8 mouse cellular contexts compared by ENCODE assay signal in the genomic region with DNA sequence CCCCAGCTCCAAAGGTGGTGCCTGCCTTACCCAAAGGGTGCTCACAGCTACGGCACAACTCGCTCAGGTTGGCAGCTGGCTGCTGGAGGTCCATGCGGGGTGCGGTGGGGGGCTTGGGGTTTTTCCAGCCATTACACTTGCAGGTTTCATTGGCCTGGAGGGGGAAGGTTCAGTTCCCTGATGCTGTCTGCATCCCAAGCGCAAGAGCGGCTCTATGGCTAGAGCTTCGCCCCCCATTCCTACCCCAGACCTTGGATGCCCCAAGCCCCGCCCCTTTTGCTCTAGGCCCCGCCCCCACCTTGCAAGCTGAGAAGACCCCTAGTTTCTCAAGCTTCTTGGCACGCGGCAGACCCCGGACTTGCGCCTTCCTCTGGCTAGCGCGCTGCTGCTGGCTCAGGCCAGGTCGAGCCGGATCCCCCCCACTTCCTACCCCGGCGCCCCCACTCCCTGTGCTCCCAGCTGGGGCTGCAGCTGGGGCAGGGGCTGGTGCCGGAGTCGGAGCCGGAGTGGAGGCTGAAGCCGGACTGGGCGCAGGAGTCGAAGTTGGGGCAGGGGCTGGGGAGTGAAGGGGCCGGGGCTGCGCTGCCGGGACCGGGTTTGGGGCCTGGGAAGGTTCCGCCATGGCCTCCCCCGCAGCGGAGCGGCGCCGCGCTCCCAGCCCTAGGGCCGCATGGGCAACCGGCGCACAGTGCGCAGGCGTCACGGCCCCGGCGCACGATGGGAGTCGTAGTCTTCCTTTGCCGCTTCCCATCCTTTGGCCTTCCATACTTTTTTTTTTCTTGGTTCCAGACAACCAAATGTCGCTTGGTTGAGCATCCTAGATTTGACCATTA. TPM values are rescaled to one million over a fixed set of nuclear protein-coding genes. Genes with fewer than 3 reads are reported as not detected.
A peak's percentile ranks its signal among the peaks of the same experiment; 100 is the strongest.
DNase-seq lines count a peak whose midpoint lies in the region; ATAC-seq and TF ChIP-seq lines count a peak whose summit lies in the region.

A gene (minus strand): TSS at position 683 of the 833 bp plus-strand sequence.

- peak within 1 kb of the TSS; percentile 78 for H3K4me2 ChIP-seq in heart, embryonic 12.5 days
- H3K4me2 ChIP-seq in kidney, postnatal 0 days (ENCODE audit: low read length) = peak within 1 kb of the TSS; percentile 89
- H3K4me2 ChIP-seq in liver, embryonic 13.5 days = peak within 1 kb of the TSS; percentile 97
- peak within 1 kb of the TSS; percentile 79 for H3K4me2 ChIP-seq in neural tube, embryonic 12.5 days (replicated peaks)

- H3K27me3 ChIP-seq in heart, embryonic 12.5 days (replicated peaks) = no peaks in the 10 kb centered on the region
- H3K27me3 ChIP-seq in kidney, postnatal 0 days (ENCODE audit: insufficient read depth, low read length) = no peaks in the 10 kb centered on the region
- no peaks in the 10 kb centered on the region for H3K27me3 ChIP-seq in liver, embryonic 13.5 days
- no peaks in the 10 kb centered on the region for H3K27me3 ChIP-seq in neural tube, embryonic 12.5 days (replicated peaks)

- 2% methylated on average over 43 of the region's 48 CpGs for WGBS in heart, embryonic 12.5 days
- 1% methylated on average over 47 of the region's 48 CpGs for WGBS in kidney, postnatal 0 days
- 2% methylated on average over 48 of the region's 48 CpGs for WGBS in liver, embryonic 13.5 days (ENCODE audit: insufficient replicate concordance)
- 3% methylated on average over 48 of the region's 48 CpGs for WGBS in neural tube, embryonic 12.5 days

- H3K9me3 ChIP-seq in heart, embryonic 12.5 days (replicated peaks) = no peaks in the 10 kb centered on the region
- H3K9me3 ChIP-seq in kidney, postnatal 0 days (replicated peaks; ENCODE audit: low read length) = no peaks in the 10 kb centered on the region
- no peaks in the 10 kb centered on the region for H3K9me3 ChIP-seq in liver, embryonic 13.5 days (replicated peaks)
- H3K9me3 ChIP-seq in neural tube, embryonic 12.5 days = no peaks in the 10 kb centered on the region

- H3K4me1 ChIP-seq in heart, embryonic 12.5 days (replicated peaks) = peaks cover 29% of the 10 kb centered on the region
- peaks cover 19% of the 10 kb centered on the region; the same call in 1 of the 2 replicates for H3K4me1 ChIP-seq in kidney, postnatal 0 days (replicated peaks; ENCODE audit: insufficient read depth, low read length)
- peaks cover 52% of the 10 kb centered on the region for H3K4me1 ChIP-seq in liver, embryonic 13.5 days (replicated peaks)
- H3K4me1 ChIP-seq in neural tube, embryonic 12.5 days = peaks cover 19% of the 10 kb centered on the region

- peak within 1 kb of the TSS; percentile 76 for H3K27ac ChIP-seq in heart, embryonic 12.5 days (ENCODE audit: poor library complexity, severe bottlenecking)
- H3K27ac ChIP-seq in kidney, postnatal 0 days = peak within 1 kb of the TSS; percentile 70
- H3K27ac ChIP-seq in liver, embryonic 13.5 days = peak within 1 kb of the TSS; percentile 87
- H3K27ac ChIP-seq in neural tube, embryonic 12.5 days = peak within 1 kb of the TSS; percentile 53; the same call in 1 of the 2 replicates

- peak within 1 kb of the TSS; percentile 98 for H3K4me3 ChIP-seq in heart, embryonic 12.5 days
- peak within 1 kb of the TSS; percentile 86 for H3K4me3 ChIP-seq in kidney, postnatal 0 days (replicated peaks; ENCODE audit: low read depth, low read length)
- H3K4me3 ChIP-seq in liver, embryonic 13.5 days (replicated peaks) = peak within 1 kb of the TSS; percentile 79
- H3K4me3 ChIP-seq in neural tube, embryonic 12.5 days = peak within 1 kb of the TSS; percentile 98

- H3K9ac ChIP-seq in heart, embryonic 12.5 days = peak within 1 kb of the TSS; percentile 95
- H3K9ac ChIP-seq in kidney, postnatal 0 days (ENCODE audit: low read depth, low read length) = peak within 1 kb of the TSS; percentile 87
- peak within 1 kb of the TSS; percentile 87 for H3K9ac ChIP-seq in liver, embryonic 13.5 days
- H3K9ac ChIP-seq in neural tube, embryonic 12.5 days = peak within 1 kb of the TSS; percentile 90

- peak; percentile 51; the same call in 1 of the 2 replicates for ATAC-seq in erythroblast, adult 5-6 weeks (replicated peaks; ENCODE audit: low FRiP score, poor library complexity, severe bottlenecking)
- peak; percentile 84 for ATAC-seq in heart, embryonic 12.5 days (ENCODE audit: insufficient number of reproducible peaks, low FRiP score)
- ATAC-seq in kidney, postnatal 0 days (replicated peaks; ENCODE audit: low FRiP score, low read depth) = peak; percentile 79
- ATAC-seq in liver, embryonic 13.5 days (ENCODE audit: low read depth) = peak; percentile 60
- ATAC-seq in neural tube, embryonic 12.5 days (ENCODE audit: low FRiP score, low read depth) = peak; percentile 89

- no peak for TF ChIP-seq CTCF in kidney, postnatal 0 days (IDR thresholded peaks at IDR 0.05; ENCODE audit: low read depth)

- DNase-seq in CD4-positive helper T cell, adult 2 months (ENCODE audit: low read depth, low spot score) = peak; percentile 70
- peak; percentile 94 for DNase-seq in brain, adult 2 months (ENCODE audit: low read depth, low spot score)
- peak; percentile 92 for DNase-seq in kidney, postnatal 0 days (ENCODE audit: low spot score)
- DNase-seq in liver, embryonic 13.5 days = peak; percentile 70
- DNase-seq in testis, postnatal 10 days (ENCODE audit: low spot score) = peak; percentile 90

- peaks cover 62% of the 10 kb centered on the region for H3K36me3 ChIP-seq in heart, embryonic 12.5 days
- H3K36me3 ChIP-seq in kidney, postnatal 0 days (ENCODE audit: insufficient read depth, low read length) = peaks cover 40% of the 10 kb centered on the region
- H3K36me3 ChIP-seq in liver, embryonic 13.5 days = peaks cover 62% of the 10 kb centered on the region
- H3K36me3 ChIP-seq in neural tube, embryonic 12.5 days = peaks cover 47% of the 10 kb centered on the region

RNA-seq across cellular contexts. Expression of the gene that starts here (rescaled TPM):
- total RNA-seq in erythroblast, adult 5-6 weeks (2015; ENCODE audit: low replicate concordance) = 6.0 and 10.9 TPM in 2 replicates
- total RNA-seq in erythroblast, adult 5-6 weeks (2017; ENCODE audit: low replicate concordance) = 3.1 and 6.6 TPM in 2 replicates
- polyA plus RNA-seq in heart, embryonic 12.5 days (2016; fragmentation: Nextera tagmentation; extraction: Ambion mirVana) = 45.4 and 49.0 TPM in 2 replicates
- 39.0 and 40.2 TPM in 2 replicates for polyA plus RNA-seq in kidney, postnatal 0 days (2015; fragmentation: Nextera tagmentation; extraction: Ambion mirVana)
- 20.9 and 23.8 TPM in 2 replicates for polyA plus RNA-seq in liver, embryonic 13.5 days (2015; fragmentation: Nextera tagmentation; extraction: Ambion mirVana)
- polyA plus RNA-seq in neural tube, embryonic 12.5 days (2016; fragmentation: Nextera tagmentation; extraction: Ambion mirVana) = 61.3 and 64.7 TPM in 2 replicates

Comparison
In these comparisons a context has a peak if more than half of its experiments do, and no peak if none do; other contexts are left out.
1. Peak in every context shown above with its lines: DNase-seq, ATAC-seq, H3K4me3 ChIP-seq and H3K27ac ChIP-seq.